Mouse (Mus musculus) MEL (cell line): Measurements from ENCODE around the gene Tsga10. TPM values are rescaled to one million over a fixed set of nuclear protein-coding genes. Genes with fewer than 3 reads are reported as not detected.

Experiments
- DNase-seq: peaks from one replicate; pipeline ENCODE4 v3.0.0; 2011; ENCODE audit warnings: low read depth, low spot score
- H3K27ac ChIP-seq: 2 replicates; pipeline ENCODE4 v1.5.1; 2012; ENCODE audit warnings: low read depth, mild to moderate bottlenecking, control low read depth, low read length, moderate library complexity; ENCODE audit not compliant: control insufficient read depth
- H3K27me3 ChIP-seq, 2 experiments: fragments of 150-350 bp in 1 of 2; sonication (generic) in 1 of 2; 2 replicates each; pipeline ENCODE4 v1.6.1; 2012; ENCODE audit warnings: low read length in 2 of 2, mild to moderate bottlenecking in 2 of 2, improper control_type of control experiment in 1 of 2, moderate library complexity in 1 of 2; ENCODE audit not compliant: insufficient read depth in 2 of 2, control insufficient read depth in 1 of 2
- H3K36me3 ChIP-seq, 2 experiments: 2 replicates each; pipeline ENCODE4 v1.6.1; 2012 to 2014; ENCODE audit warnings: low read length in 2 of 2, improper control_type of control experiment in 1 of 2, inconsistent platforms in 1 of 2, mild to moderate bottlenecking in 1 of 2; ENCODE audit not compliant: insufficient read depth in 2 of 2, control insufficient read depth in 1 of 2
- H3K4me1 ChIP-seq, 2 experiments: fragments of 150-350 bp in 1 of 2; sonication (generic) in 1 of 2; 2 replicates each; pipeline ENCODE4 v1.6.1; 2012; ENCODE audit warnings: low read length in 2 of 2, improper control_type of control experiment in 1 of 2, mild to moderate bottlenecking in 1 of 2; ENCODE audit not compliant: insufficient read depth in 2 of 2, control insufficient read depth in 1 of 2
- H3K4me3 ChIP-seq, 2 experiments: fragments of 150-350 bp in 1 of 2; sonication (generic) in 1 of 2; 2 replicates each; pipeline ENCODE4 v1.5.1; 2012; ENCODE audit warnings: low read depth in 2 of 2, low read length in 2 of 2, mild to moderate bottlenecking in 2 of 2, moderate library complexity in 2 of 2, control low read depth in 1 of 2, improper control_type of control experiment in 1 of 2; ENCODE audit not compliant: control insufficient read depth in 1 of 2, insufficient read depth in 1 of 2
- H3K79me2 ChIP-seq: 2 replicates; pipeline ENCODE4 v1.6.1; 2012; ENCODE audit warnings: mild to moderate bottlenecking, low read length, moderate library complexity; ENCODE audit not compliant: control insufficient read depth, poor library complexity, insufficient read depth
- H3K9ac ChIP-seq: 2 replicates; pipeline ENCODE4 v1.6.1; 2012; ENCODE audit warnings: low read depth, mild to moderate bottlenecking, control low read depth, low read length, moderate library complexity; ENCODE audit not compliant: control insufficient read depth, poor library complexity, severe bottlenecking
- H3K9me3 ChIP-seq: fragments of 150-350 bp; sonication (generic); replicated peaks from 2 replicates; pipeline ENCODE4 v1.6.1; 2012; ENCODE audit warnings: mild to moderate bottlenecking, low read length, improper control_type of control experiment, moderate library complexity; ENCODE audit not compliant: insufficient read depth
- BHLHE40 ChIP-seq: IDR thresholded peaks from 2 replicates; pipeline ENCODE4 v1.6.1; 2012; ENCODE audit warnings: low read depth, mild to moderate bottlenecking, inconsistent platforms, low read length, improper control_type of control experiment, borderline replicate concordance
- CHD2 ChIP-seq: IDR thresholded peaks from 2 replicates; pipeline ENCODE4 v1.6.1; 2011; ENCODE audit warnings: low read length, improper control_type of control experiment
- E2F4 ChIP-seq: IDR thresholded peaks from 2 replicates; pipeline ENCODE4 v1.6.1; 2011; ENCODE audit warnings: low read depth, low read length, improper control_type of control experiment, borderline replicate concordance
- ELF1 ChIP-seq: IDR thresholded peaks from 2 replicates; pipeline ENCODE4 v1.6.1; 2014; ENCODE audit warnings: low read depth, mild to moderate bottlenecking, inconsistent platforms, low read length, improper control_type of control experiment, moderate library complexity
- EP300 ChIP-seq, 2 experiments: IDR thresholded peaks; 2 replicates each; pipeline ENCODE4 v1.6.1; 2011; ENCODE audit warnings: improper control_type of control experiment in 2 of 2, low read length in 2 of 2, low read depth in 1 of 2, mild to moderate bottlenecking in 1 of 2
- ETS1 ChIP-seq: IDR thresholded peaks from 2 replicates; pipeline ENCODE4 v1.6.1; 2012; ENCODE audit warnings: low read depth, mild to moderate bottlenecking, inconsistent platforms, low read length, improper control_type of control experiment, moderate library complexity
- GABPA ChIP-seq: IDR thresholded peaks from 2 replicates; pipeline ENCODE4 v1.6.1; 2012; ENCODE audit warnings: low read depth, mild to moderate bottlenecking, inconsistent platforms, low read length, improper control_type of control experiment, moderate library complexity
- GATA1 ChIP-seq: IDR thresholded peaks from 2 replicates; pipeline ENCODE4 v1.6.1; 2011; ENCODE audit warnings: low read depth, low read length, improper control_type of control experiment
- HCFC1 ChIP-seq: IDR thresholded peaks from 2 replicates; pipeline ENCODE4 v1.6.1; 2012; ENCODE audit warnings: low read depth, mild to moderate bottlenecking, inconsistent platforms, low read length, improper control_type of control experiment, moderate library complexity
- JUND ChIP-seq: IDR thresholded peaks from 2 replicates; pipeline ENCODE4 v1.6.1; 2011; ENCODE audit warnings: low read depth, mild to moderate bottlenecking, improper control_type of control experiment, low read length
- KAT2A ChIP-seq: conservative IDR thresholded peaks from 2 replicates; pipeline ENCODE4 v1.6.1; 2012; ENCODE audit warnings: low read depth, low read length, improper control_type of control experiment, inconsistent platforms
- MAFK ChIP-seq: IDR thresholded peaks from 2 replicates; pipeline ENCODE4 v1.6.1; 2011; ENCODE audit warnings: low read depth, mild to moderate bottlenecking, low read length, improper control_type of control experiment, borderline replicate concordance
- MAX ChIP-seq: IDR thresholded peaks from 2 replicates; pipeline ENCODE4 v1.6.1; 2011; ENCODE audit warnings: low read length, improper control_type of control experiment
- MAZ ChIP-seq: IDR thresholded peaks from 2 replicates; pipeline ENCODE4 v1.6.1; 2012; ENCODE audit warnings: low read depth, mild to moderate bottlenecking, inconsistent platforms, low read length, improper control_type of control experiment
- MEF2A ChIP-seq: IDR thresholded peaks from 2 replicates; pipeline ENCODE4 v1.6.1; 2014; ENCODE audit warnings: low read depth, mild to moderate bottlenecking, inconsistent platforms, low read length, improper control_type of control experiment; ENCODE audit not compliant: poor library complexity, insufficient replicate concordance, severe bottlenecking; ENCODE audit errors: extremely low read depth
- MYB ChIP-seq: IDR thresholded peaks from 2 replicates; pipeline ENCODE4 v1.6.1; 2011; ENCODE audit warnings: mild to moderate bottlenecking, low read depth, low read length, improper control_type of control experiment
- MYC ChIP-seq: IDR thresholded peaks from 2 replicates; pipeline ENCODE4 v1.6.1; 2011; ENCODE audit warnings: low read depth, mild to moderate bottlenecking, low read length, improper control_type of control experiment, moderate library complexity
- NRF1 ChIP-seq: IDR thresholded peaks from 2 replicates; pipeline ENCODE4 v1.6.1; 2014; ENCODE audit warnings: low read depth, mild to moderate bottlenecking, inconsistent platforms, low read length, improper control_type of control experiment, moderate library complexity; ENCODE audit not compliant: poor library complexity, insufficient read depth, severe bottlenecking
- POLR2A ChIP-seq, 2 experiments: IDR thresholded peaks; 2 replicates each; pipeline ENCODE4 v1.6.1; 2011 to 2012; ENCODE audit warnings: low read length in 2 of 2, mild to moderate bottlenecking in 2 of 2, control low read depth in 1 of 2, improper control_type of control experiment in 1 of 2, low read depth in 1 of 2, moderate library complexity in 1 of 2; ENCODE audit not compliant: control insufficient read depth in 1 of 2, insufficient read depth in 1 of 2, poor library complexity in 1 of 2
- POLR2AphosphoS5 ChIP-seq: IDR thresholded peaks from 2 replicates; pipeline ENCODE4 v1.6.1; 2012; ENCODE audit warnings: low read depth, borderline replicate concordance, mild to moderate bottlenecking, inconsistent platforms, low read length, moderate library complexity, mixed read lengths
- RAD21 ChIP-seq: IDR thresholded peaks from 2 replicates; pipeline ENCODE4 v1.6.1; 2011; ENCODE audit warnings: mild to moderate bottlenecking, low read depth, low read length, improper control_type of control experiment
- SIN3A ChIP-seq: IDR thresholded peaks from 2 replicates; pipeline ENCODE4 v1.6.1; 2012; ENCODE audit warnings: low read length, improper control_type of control experiment, inconsistent platforms
- SMC3 ChIP-seq: IDR thresholded peaks from 2 replicates; pipeline ENCODE4 v1.6.1; 2011; ENCODE audit warnings: low read depth, low read length, improper control_type of control experiment
- TAL1 ChIP-seq: IDR thresholded peaks from 2 replicates; pipeline ENCODE4 v1.6.1; 2012; ENCODE audit warnings: mild to moderate bottlenecking, inconsistent platforms, low read length, moderate library complexity, mixed read lengths
- TBP ChIP-seq: IDR thresholded peaks from 2 replicates; pipeline ENCODE4 v1.8.0; 2011; ENCODE audit warnings: low read depth, low read length, improper control_type of control experiment
- TCF12 ChIP-seq: IDR thresholded peaks from 2 replicates; pipeline ENCODE4 v1.6.1; 2014; ENCODE audit warnings: low read depth, mild to moderate bottlenecking, inconsistent platforms, low read length, improper control_type of control experiment, moderate library complexity
- USF2 ChIP-seq, 2 experiments: IDR thresholded peaks; 2 replicates each; pipeline ENCODE4 v1.6.1; 2011 to 2012; ENCODE audit warnings: improper control_type of control experiment in 2 of 2, low read length in 2 of 2, borderline replicate concordance in 1 of 2, inconsistent platforms in 1 of 2, low read depth in 1 of 2, mild to moderate bottlenecking in 1 of 2; ENCODE audit not compliant: insufficient read depth in 1 of 2
- ZKSCAN1 ChIP-seq: IDR thresholded peaks from 2 replicates; pipeline ENCODE4 v1.6.1; 2012; ENCODE audit warnings: low read depth, mild to moderate bottlenecking, inconsistent platforms, low read length, improper control_type of control experiment, moderate library complexity
- ZMIZ1 ChIP-seq: IDR thresholded peaks from 2 replicates; pipeline ENCODE4 v1.6.1; 2012; ENCODE audit warnings: low read depth, mild to moderate bottlenecking, inconsistent platforms, low read length, improper control_type of control experiment, moderate library complexity
- polyA plus RNA-seq, 2 experiments: library from polyadenylated mRNA; stranded (reverse) in 1 of 2; unstranded in 1 of 2; fragments of >175 nt in 1 of 2; fragments of >200 nt in 1 of 2; gene quantifications; 2 replicates each; pipeline versions ENCODE4 v1.2.1 to v1.2.4; 2012; ENCODE audit warnings: low replicate concordance in 2 of 2, low read depth in 1 of 2; ENCODE audit not compliant: insufficient read length in 2 of 2, insufficient read depth in 1 of 2, missing spikeins in 1 of 2
- total RNA-seq: library from RNA; depleted of rRNA; stranded (reverse); fragments of 300-350 nt; gene quantifications from 2 replicates; pipeline ENCODE4 v1.2.3, GENCODE M21; 2012

The Tsga10 gene
- total and polyA plus RNA-seq, 3 experiments: 0.35 to 0.64 TPM; not detected in 1

DNA sequence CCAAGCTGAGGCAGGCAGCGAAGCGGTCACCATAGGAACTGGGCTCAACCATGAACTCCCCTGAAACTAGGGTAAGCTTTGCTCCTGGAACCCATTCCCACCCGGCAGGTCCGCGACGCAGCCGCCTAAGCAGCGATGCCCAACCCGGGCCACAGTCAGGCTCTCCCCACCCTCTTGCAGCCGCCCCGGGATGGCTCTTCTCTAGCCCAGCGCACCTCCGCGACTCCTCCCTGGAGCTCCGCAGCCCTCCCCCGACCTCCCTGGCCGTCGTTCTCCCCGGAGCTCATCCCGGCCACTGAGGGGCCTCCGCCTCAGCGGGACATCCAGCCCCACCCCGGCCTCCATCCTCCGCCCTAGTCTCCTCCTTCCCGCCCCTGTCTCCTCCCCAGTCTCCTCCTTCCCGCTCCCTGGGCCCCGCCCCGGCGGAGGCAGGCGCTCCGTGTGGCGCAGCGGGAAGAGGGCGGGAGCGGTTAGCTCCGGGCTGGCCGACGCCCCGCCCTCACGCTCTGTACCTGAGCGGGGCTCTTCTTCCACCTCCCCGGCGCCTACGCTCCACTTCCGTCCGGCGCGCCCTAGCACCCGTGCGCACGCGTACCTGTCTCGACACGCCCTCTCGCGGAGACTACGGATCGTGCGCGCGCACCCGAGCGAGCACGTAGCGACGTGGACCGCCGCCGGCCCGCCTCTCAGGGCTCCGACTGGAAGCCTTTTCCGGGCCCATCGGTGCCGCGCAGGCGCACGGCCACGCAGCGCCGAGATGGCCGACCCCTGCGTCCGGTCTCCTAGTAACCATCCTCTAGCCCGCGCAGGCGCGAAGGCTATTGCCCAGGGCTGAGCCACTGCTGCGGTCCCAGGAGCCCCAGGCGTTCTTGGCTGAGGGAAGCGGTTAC is 1.5 kb downstream of the Tsga10 start (continued):
- TF ChIP-seq TBP (0 out of 2 replicates have a peak, but pooled peaks have one; percentile 36), CHD2 (no peak), ZKSCAN1 (no peak), GABPA (no peak), GATA1 (no peak), MAZ (peak; percentile 57; the same call in 1 of the 2 replicates), MAFK (no peak), TCF12 (no peak), KAT2A (no peak; the same call in 1 of the 2 replicates), RAD21 (no peak), USF2 (IDR thresholded peaks at IDR 0.05; ENCODE audit: borderline replicate concordance in 1 of 2, insufficient read depth in 1 of 2, low read depth in 1 of 2, low read length in 2 of 2) (no peak), MAX (no peak; the same call in 1 of the 2 replicates), ETS1 (no peak), BHLHE40 (no peak), MEF2A (no peak), JUND (no peak), MYB (no peak), MYC (no peak), TAL1 (no peak), ELF1 (peak; percentile 89), ZMIZ1 (no peak; the same call in 1 of the 2 replicates), NRF1 (peak; percentile 97)

DNA sequence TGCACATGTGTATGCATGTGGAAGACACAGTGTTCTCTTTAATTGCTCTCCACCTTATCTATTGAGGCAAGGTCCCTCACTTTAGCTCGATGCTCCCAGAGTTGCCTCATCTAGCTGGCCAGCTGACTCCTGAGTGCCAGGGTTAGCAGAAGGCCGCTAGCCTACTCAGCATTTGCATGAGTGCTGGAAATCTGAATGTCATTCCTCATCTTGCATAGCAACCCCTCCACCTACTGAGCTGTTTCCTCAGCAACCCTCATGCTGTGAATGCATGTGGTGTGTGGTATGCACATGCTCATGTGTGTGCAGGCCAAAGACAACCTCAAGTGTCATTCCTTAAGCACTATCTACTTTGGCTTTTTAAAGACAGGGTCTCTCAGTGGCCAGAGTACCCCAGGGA is 15.5 kb downstream of the Tsga10 start:
- H3K79me2 ChIP-seq: no peaks in the 10 kb centered on the region
- H3K36me3 ChIP-seq: no peaks in the 10 kb centered on the region
- TF ChIP-seq KAT2A: no peak
- no peak for TF ChIP-seq POLR2AphosphoS5
- no peak for TF ChIP-seq HCFC1
- no peak for TF ChIP-seq SMC3
- no peak for TF ChIP-seq NRF1
- no peak for TF ChIP-seq MAX
- TF ChIP-seq POLR2A (IDR thresholded peaks at IDR 0.05; ENCODE audit: control insufficient read depth in 1 of 2, insufficient read depth in 1 of 2, low read depth in 1 of 2, low read length in 2 of 2, poor library complexity in 1 of 2): no peak
- no peak for TF ChIP-seq ELF1
- no peak for TF ChIP-seq SIN3A
- no peak for TF ChIP-seq EP300 (IDR thresholded peaks at IDR 0.05; ENCODE audit: low read depth in 1 of 2, low read length in 2 of 2)
- TF ChIP-seq CHD2: no peak
- TF ChIP-seq MYC: no peak
- no peak for TF ChIP-seq BHLHE40
- no peak for TF ChIP-seq E2F4
- no peak overlapping the region for H3K9ac ChIP-seq
- H3K4me3 ChIP-seq: no peak overlapping the region
- H3K27me3 ChIP-seq: peaks cover 7% of the 10 kb centered on the region in 2 experiments; a peak in 3 of 4 replicates
- no peaks in the 10 kb centered on the region for H3K9me3 ChIP-seq
- no peak for DNase-seq
- H3K4me1 ChIP-seq: no peaks in the 10 kb centered on the region
- H3K27ac ChIP-seq: no peak overlapping the region
